24 mouse cellular contexts compared by ENCODE assay signal in genomic region chr7:124083741-124084140, GRCm38 (mm10).
DNase-seq lines count a peak whose midpoint lies in the region; ATAC-seq and TF ChIP-seq lines count a peak whose summit lies in the region.
"Had no signal": no experiment of that assay in that cellular context is flagged by ENCODE, and none has a peak within 500 bp of the region (broad histone marks: within the 10 kb centered on the region; RNA-seq: fewer than 3 reads in every experiment).

No protein-coding gene starts in this region.

- no peak for ATAC-seq in neural tube, embryonic 15.5 days (ENCODE audit: low FRiP score)
- ATAC-seq: CD4-positive, CD25-positive, alpha-beta regulatory T cell, adult 4 months; forebrain, embryonic 14.5 days; forebrain, embryonic 16.5 days had no signal

- H3K4me1 ChIP-seq in ES-Bruce4 (ENCODE audit: control insufficient read depth, insufficient read depth, low read length) (no peaks in the 10 kb centered on the region), ES-E14 (ENCODE audit: control insufficient read depth in 2 of 2, insufficient read depth in 2 of 2, low read length in 2 of 2, poor library complexity in 1 of 2) (peaks cover 0 to 5% of the 10 kb centered on the region in 2 experiments; a peak in 2 of 4 replicates)
- H3K4me1 ChIP-seq in neural tube, embryonic 15.5 days = no peaks in the 10 kb centered on the region
- H3K4me1 ChIP-seq: embryonic facial prominence, embryonic 13.5 days; embryonic facial prominence, embryonic 15.5 days; forebrain, embryonic 10.5 days; forebrain, embryonic 12.5 days had no signal

- no peaks in the 10 kb centered on the region for H3K27me3 ChIP-seq in ES-Bruce4 (ENCODE audit: control insufficient read depth, insufficient read depth, low read length, poor library complexity, severe bottlenecking)
- H3K27me3 ChIP-seq in neural tube, embryonic 15.5 days (replicated peaks) = no peaks in the 10 kb centered on the region
- H3K27me3 ChIP-seq: embryonic facial prominence, embryonic 13.5 days; embryonic facial prominence, embryonic 15.5 days; forebrain, embryonic 12.5 days had no signal

- no peaks in the 10 kb centered on the region for H3K9me3 ChIP-seq in ES-Bruce4 (replicated peaks; ENCODE audit: control insufficient read depth, insufficient read depth, low read length, poor library complexity, severe bottlenecking)
- H3K9me3 ChIP-seq in ES-E14 (ENCODE audit: control insufficient read depth, insufficient read depth, low read depth, low read length) = no peaks in the 10 kb centered on the region
- no peaks in the 10 kb centered on the region for H3K9me3 ChIP-seq in neural tube, embryonic 15.5 days (replicated peaks)
- H3K9me3 ChIP-seq: embryonic facial prominence, embryonic 13.5 days; embryonic facial prominence, embryonic 15.5 days; forebrain, embryonic 10.5 days had no signal

- no peak overlapping the region for H3K4me3 ChIP-seq in ES-Bruce4 (ENCODE audit: low read depth, low read length)
- H3K4me3 ChIP-seq in ES-E14 (ENCODE audit: insufficient read depth in 1 of 2, low read depth in 1 of 2, low read length in 2 of 2, poor library complexity in 1 of 2, severe bottlenecking in 1 of 2) = no peak overlapping the region
- no peak overlapping the region for H3K4me3 ChIP-seq in neural tube, embryonic 15.5 days (replicated peaks)
- H3K4me3 ChIP-seq: embryonic facial prominence, embryonic 13.5 days; embryonic facial prominence, embryonic 15.5 days; erythroblast, embryonic 14.5 days; forebrain, embryonic 10.5 days; forebrain, embryonic 12.5 days had no signal

- H3K9ac ChIP-seq in ES-Bruce4 (ENCODE audit: low read depth, poor library complexity, severe bottlenecking) = no peak overlapping the region
- H3K9ac ChIP-seq in ES-E14 (ENCODE audit: insufficient read depth, low read depth, low read length, poor library complexity, severe bottlenecking) = no peak overlapping the region
- no peak overlapping the region for H3K9ac ChIP-seq in neural tube, embryonic 15.5 days (replicated peaks)
- H3K9ac ChIP-seq: embryonic facial prominence, embryonic 13.5 days; embryonic facial prominence, embryonic 15.5 days; forebrain, embryonic 12.5 days had no signal

- TF ChIP-seq POLR2A in ES-Bruce4 (IDR thresholded peaks at IDR 0.05; ENCODE audit: insufficient read depth, low read length) = no peak

- no peak overlapping the region for H3K4me2 ChIP-seq in neural tube, embryonic 15.5 days
- H3K4me2 ChIP-seq: embryonic facial prominence, embryonic 13.5 days; embryonic facial prominence, embryonic 15.5 days; forebrain, embryonic 12.5 days had no signal

- in situ Hi-C loops in ES-E14 (cut with MboI; ENCODE audit: low sequenced_read_pairs in 2 of 2, unreplicated experiment in 2 of 2) = no loop called here

- no peak overlapping the region for H3K27ac ChIP-seq in ES-Bruce4 (ENCODE audit: insufficient read depth, low read length)
- no peak overlapping the region for H3K27ac ChIP-seq in ES-E14 (ENCODE audit: insufficient read depth, low read depth, low read length, poor library complexity, severe bottlenecking)
- H3K27ac ChIP-seq in neural tube, embryonic 15.5 days (replicated peaks) = no peak overlapping the region
- H3K27ac ChIP-seq: embryonic facial prominence, embryonic 13.5 days; embryonic facial prominence, embryonic 15.5 days; forebrain, embryonic 10.5 days; forebrain, embryonic 12.5 days had no signal

- peak; percentile 46; the same call in 1 of the 2 replicates for TF ChIP-seq EP300 in ES-Bruce4 (IDR thresholded peaks at IDR 0.05; ENCODE audit: insufficient read depth, low read depth, low read length)

- H3K36me3 ChIP-seq in ES-Bruce4 (ENCODE audit: control insufficient read depth, insufficient read depth, low read length, poor library complexity, severe bottlenecking) = no peaks in the 10 kb centered on the region
- no peaks in the 10 kb centered on the region for H3K36me3 ChIP-seq in ES-E14 (ENCODE audit: control insufficient read depth, insufficient read depth, low read length, poor library complexity, severe bottlenecking)
- H3K36me3 ChIP-seq in neural tube, embryonic 15.5 days = no peaks in the 10 kb centered on the region
- H3K36me3 ChIP-seq: embryonic facial prominence, embryonic 13.5 days; embryonic facial prominence, embryonic 15.5 days; forebrain, embryonic 10.5 days; forebrain, embryonic 12.5 days had no signal

- 75% methylated on average over 1 of the region's 1 CpGs for WGBS in neural tube, embryonic 15.5 days

- no peak for TF ChIP-seq CTCF in ES-Bruce4 (IDR thresholded peaks at IDR 0.05; ENCODE audit: low read depth, low read length)

- DNase-seq in ES-E14 (ENCODE audit: low read depth, low spot score) = peak; percentile 21
- peak; percentile 66 for DNase-seq in ZHBTc4 (ENCODE audit: low read depth, low spot score)
- no peak for DNase-seq in urinary bladder, adult 18-20 months (ENCODE audit: low spot score in 2 of 2)
- DNase-seq: adrenal gland, adult 2 months; adrenal gland, postnatal 10 days; adrenal gland, postnatal 25 days; B cell, adult 2 months; cerebellum, adult 11 months; cerebellum, adult 18-20 months; cerebellum, adult 8-10 months; cerebellum, adult 9-11 months; cerebellum, postnatal 14 days; cerebellum, postnatal 36 days; embryo, embryonic 11 days had no signal

TF ChIP-seq in ES-E14, 5 proteins besides CTCF, POLR2A, EP300 and RAD21:
- TF ChIP-seq MAFK (IDR thresholded peaks at IDR 0.05; ENCODE audit: insufficient read depth, low read depth, low read length) (no peak), ZNF384 (IDR thresholded peaks at IDR 0.05; ENCODE audit: low read depth, low read length) (no peak), ZC3H11A (IDR thresholded peaks at IDR 0.05; ENCODE audit: borderline replicate concordance, low read depth, low read length) (no peak), HCFC1 (IDR thresholded peaks at IDR 0.05; ENCODE audit: borderline replicate concordance, insufficient read depth, low read length) (no peak), CHD2 (IDR thresholded peaks at IDR 0.05; ENCODE audit: low read depth, low read length) (no peak)
TF ChIP-seq in ES-E14: peak in this region for 0.

Comparison
In these comparisons a context has a peak if more than half of its experiments do, and no peak if none do; other contexts are left out.
1. DNase-seq: peak in ES-E14 (single experiment) and ZHBTc4 (single experiment); none in urinary bladder, adult 18-20 months (0 of 2).